Mouse (Mus musculus): Measurements from ENCODE around the gene Ei24.

- TF ChIP-seq POLR2A (IDR thresholded peaks at IDR 0.05; ENCODE audit: insufficient read length, low read depth) (no peak), MYOD1 (IDR thresholded peaks at IDR 0.05; ENCODE audit: control insufficient read depth in 1 of 3, insufficient read length in 2 of 3, low read depth in 2 of 3) (no peak), MYOG (IDR thresholded peaks at IDR 0.05; ENCODE audit: control insufficient read depth in 1 of 3, insufficient read depth in 1 of 3, insufficient read length in 2 of 3, low read depth in 2 of 3) (no peak), TCF12 (IDR thresholded peaks at IDR 0.05; ENCODE audit: insufficient read depth, poor library complexity, severe bottlenecking) (no peak), MAX (IDR thresholded peaks at IDR 0.05; ENCODE audit: low read depth) (no peak), POLR2AphosphoS2 (IDR thresholded peaks at IDR 0.05; ENCODE audit: insufficient read length, low read depth) (no peak), TCF3 (IDR thresholded peaks at IDR 0.05; ENCODE audit: insufficient read length, low read depth) (no peak), E2F4 (IDR thresholded peaks at IDR 0.05; ENCODE audit: insufficient read depth) (no peak)
Measured at GRCm38 (mm10) chr9:36796224-36796623, 969 bp downstream of the Ei24 start.
